In the genomic region with DNA sequence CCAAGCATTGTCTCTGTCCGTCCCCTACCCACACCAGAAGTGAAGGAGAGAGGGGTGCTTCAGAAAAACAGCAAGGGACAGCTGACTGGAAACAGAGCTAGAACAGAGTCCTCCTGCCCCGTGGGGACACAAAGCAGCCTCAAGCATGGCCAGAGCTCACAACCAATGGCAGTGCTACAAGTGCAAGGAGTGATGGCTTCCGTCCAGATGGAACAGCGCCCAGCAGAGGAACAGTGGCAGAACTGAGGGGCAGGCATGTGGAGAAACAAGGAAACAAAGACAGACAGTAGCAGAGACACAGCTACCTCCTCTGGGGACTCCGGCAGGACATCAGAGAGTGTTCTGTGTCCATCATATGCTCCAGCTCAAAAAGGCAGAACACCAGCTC, we compare ENCODE assay signal across 8 mouse cellular contexts. TPM values are rescaled to one million over a fixed set of nuclear protein-coding genes. Genes with fewer than 3 reads are reported as not detected.
DNase-seq lines count a peak whose midpoint lies in the region; ATAC-seq and TF ChIP-seq lines count a peak whose summit lies in the region.

No protein-coding gene starts in this region.

- 44% methylated on average over 5 of the region's 5 CpGs for WGBS in hindbrain, embryonic 14.5 days
- 54% methylated on average over 5 of the region's 5 CpGs for WGBS in neural tube, embryonic 13.5 days

- TF ChIP-seq CTCF in brain, embryonic 14.5 days (IDR thresholded peaks at IDR 0.05; ENCODE audit: borderline replicate concordance, extremely low read depth, insufficient read depth, insufficient read length): no peak

- 0 out of 2 replicates have a peak overlapping the region, but pooled peaks have one; percentile 17 for H3K9ac ChIP-seq in hindbrain, embryonic 14.5 days
- peak overlapping the region; percentile 52; the same call in 1 of the 2 replicates for H3K9ac ChIP-seq in neural tube, embryonic 13.5 days

- H3K36me3 ChIP-seq in hindbrain, embryonic 14.5 days (replicated peaks; ENCODE audit: control insufficient read depth, insufficient read depth): no peaks in the 10 kb centered on the region
- no peaks in the 10 kb centered on the region for H3K36me3 ChIP-seq in neural tube, embryonic 13.5 days

- TF ChIP-seq POLR2A in brain, embryonic 14.5 days (IDR thresholded peaks at IDR 0.05; ENCODE audit: borderline replicate concordance, extremely low read depth, insufficient read depth, insufficient read length, poor library complexity, severe bottlenecking): no peak

- H3K4me3 ChIP-seq in hindbrain, embryonic 14.5 days (replicated peaks; ENCODE audit: low read length): no peak overlapping the region
- H3K4me3 ChIP-seq in neural tube, embryonic 13.5 days: no peak overlapping the region

- peak overlapping the region; percentile 89 for H3K27ac ChIP-seq in hindbrain, embryonic 14.5 days
- peak overlapping the region; percentile 93 for H3K27ac ChIP-seq in neural tube, embryonic 13.5 days (replicated peaks)

- peak; percentile 84 for ATAC-seq in hindbrain, embryonic 14.5 days (ENCODE audit: low FRiP score)
- peak; percentile 72 for ATAC-seq in neural tube, embryonic 13.5 days (ENCODE audit: low read depth)
- no peak for ATAC-seq in monocyte, adult 5-6 weeks (replicated peaks; ENCODE audit: insufficient number of reproducible peaks, low FRiP score, low TSS enrichment, poor library complexity, severe bottlenecking)

- H3K4me1 ChIP-seq in hindbrain, embryonic 14.5 days (replicated peaks; ENCODE audit: control insufficient read depth, insufficient read depth, low read length): peaks cover 25% of the 10 kb centered on the region; the same call in 1 of the 2 replicates
- peaks cover 57% of the 10 kb centered on the region for H3K4me1 ChIP-seq in neural tube, embryonic 13.5 days (replicated peaks)

- H3K4me2 ChIP-seq in hindbrain, embryonic 14.5 days (replicated peaks): peak overlapping the region; percentile 13; the same call in 1 of the 2 replicates
- H3K4me2 ChIP-seq in neural tube, embryonic 13.5 days: peak overlapping the region; percentile 18; the same call in 1 of the 2 replicates

- H3K9me3 ChIP-seq in hindbrain, embryonic 14.5 days (ENCODE audit: control insufficient read depth, low read length): no peaks in the 10 kb centered on the region
- no peaks in the 10 kb centered on the region for H3K9me3 ChIP-seq in neural tube, embryonic 13.5 days

- DNase-seq in adrenal gland, adult (ENCODE audit: inconsistent age in 2 of 2, low spot score in 1 of 2): peak; percentile 69 to 81
- peak; percentile 94 for DNase-seq in brain, embryonic 14.5 days (ENCODE audit: low read depth)
- peak; percentile 64 to 70 for DNase-seq in frontal cortex, postnatal 14 days (ENCODE audit: low spot score in 2 of 2)
- peak; percentile 75 for DNase-seq in hindbrain, embryonic 14.5 days (ENCODE audit: low spot score)
- DNase-seq in left cerebral cortex, adult 8-10 months (ENCODE audit: low spot score in 2 of 2): peak; percentile 72 to 76
- DNase-seq in spleen, postnatal 14 days (ENCODE audit: low spot score in 2 of 2): no peak

- no peaks in the 10 kb centered on the region for H3K27me3 ChIP-seq in hindbrain, embryonic 14.5 days (ENCODE audit: control insufficient read depth, insufficient read depth, low read length)
- H3K27me3 ChIP-seq in neural tube, embryonic 13.5 days: no peaks in the 10 kb centered on the region

RNA-seq across cellular contexts. Expression of a gene that starts 26.1 kb away (rescaled TPM):
- 68.5 and 82.4 TPM in 2 replicates for polyA plus RNA-seq in brain, embryonic 14.5 days (2012; rRNA removed)
- 27.4 and 29.5 TPM in 2 replicates for polyA plus RNA-seq in hindbrain, embryonic 14.5 days (2014; fragmentation: Nextera tagmentation; extraction: Ambion mirVana)
- 10 to 100 TPM; 89.1 to 97.8 (median 95.8) TPM for total RNA-seq in left cerebral cortex, adult 8-10 months (2022)
- polyA plus RNA-seq in neural tube, embryonic 13.5 days (2015; fragmentation: Nextera tagmentation; extraction: Ambion mirVana): 25.9 and 28.3 TPM in 2 replicates
- 0.32 to 4.0 TPM (median 1.2 TPM) in 3 replicates for total RNA-seq in monocyte, adult 5-6 weeks (2017)

RNA-seq across cellular contexts. Expression of a gene that starts 46.9 kb away (rescaled TPM):
- polyA plus RNA-seq in brain, embryonic 14.5 days (2012; rRNA removed): 26.8 and 28.6 TPM in 2 replicates
- 22.6 and 28.8 TPM in 2 replicates for polyA plus RNA-seq in hindbrain, embryonic 14.5 days (2014; fragmentation: Nextera tagmentation; extraction: Ambion mirVana)
- 10 to 100 TPM; 29.1 to 35.8 (median 31.0) TPM for total RNA-seq in left cerebral cortex, adult 8-10 months (2022)
- 32.7 and 35.1 TPM in 2 replicates for polyA plus RNA-seq in neural tube, embryonic 13.5 days (2015; fragmentation: Nextera tagmentation; extraction: Ambion mirVana)
- 7.7 to 13.9 TPM (median 12.5 TPM) in 3 replicates for total RNA-seq in monocyte, adult 5-6 weeks (2017)

RNA-seq across cellular contexts. Expression of a gene that starts 52.2 kb away (rescaled TPM):
- 35.1 and 61.4 TPM in 2 replicates for polyA plus RNA-seq in brain, embryonic 14.5 days (2012; rRNA removed)
- 14.5 and 17.5 TPM in 2 replicates for polyA plus RNA-seq in hindbrain, embryonic 14.5 days (2014; fragmentation: Nextera tagmentation; extraction: Ambion mirVana)
- 1 to 10 TPM; 2.9 to 5.5 (median 4.6) TPM for total RNA-seq in left cerebral cortex, adult 8-10 months (2022)
- 29.6 and 32.2 TPM in 2 replicates for polyA plus RNA-seq in neural tube, embryonic 13.5 days (2015; fragmentation: Nextera tagmentation; extraction: Ambion mirVana)
- 1.1 TPM in 1 of 3 replicates, not detected in the others for total RNA-seq in monocyte, adult 5-6 weeks (2017)

RNA-seq across cellular contexts. Expression of a gene that starts 57.6 kb away (rescaled TPM):
- polyA plus RNA-seq in brain, embryonic 14.5 days (2012; rRNA removed): 50.4 and 50.5 TPM in 2 replicates
- 21.5 and 27.5 TPM in 2 replicates for polyA plus RNA-seq in hindbrain, embryonic 14.5 days (2014; fragmentation: Nextera tagmentation; extraction: Ambion mirVana)
- 10 to 100 TPM; 34.3 to 50.9 (median 46.4) TPM for total RNA-seq in left cerebral cortex, adult 8-10 months (2022)
- 16.7 and 20.5 TPM in 2 replicates for polyA plus RNA-seq in neural tube, embryonic 13.5 days (2015; fragmentation: Nextera tagmentation; extraction: Ambion mirVana)
- total RNA-seq in monocyte, adult 5-6 weeks (2017): 2.3 to 6.6 TPM (median 6.1 TPM) in 3 replicates

Comparison
In these comparisons a context has a peak if more than half of its experiments do, and no peak if none do; other contexts are left out.
1. DNase-seq: peak in adrenal gland, adult (2 of 2), brain, embryonic 14.5 days (single experiment), frontal cortex, postnatal 14 days (2 of 2), hindbrain, embryonic 14.5 days (single experiment) and left cerebral cortex, adult 8-10 months (2 of 2); none in spleen, postnatal 14 days (0 of 2).